Mouse (Mus musculus): Measurements from ENCODE around the gene Ccdc120.
"Not testable (repeated sequence)": the region's sequence is repeated elsewhere in the genome, so short reads cannot be mapped to it uniquely, and the experiment has no call there.

Gene Ccdc120

GRCm38 (mm10) chrX:7727176-7727575, 23.5 kb downstream of the Ccdc120 start:
- TF ChIP-seq GATA4 (IDR thresholded peaks at IDR 0.05; ENCODE audit: insufficient replicate concordance, low read length) = no peak

- TF ChIP-seq GATA4 (IDR thresholded peaks at IDR 0.05; ENCODE audit: insufficient replicate concordance, low read length) = no peak
Measured at GRCm38 (mm10) chrX:7725841-7726240, 24.9 kb downstream of the Ccdc120 start.

DNA sequence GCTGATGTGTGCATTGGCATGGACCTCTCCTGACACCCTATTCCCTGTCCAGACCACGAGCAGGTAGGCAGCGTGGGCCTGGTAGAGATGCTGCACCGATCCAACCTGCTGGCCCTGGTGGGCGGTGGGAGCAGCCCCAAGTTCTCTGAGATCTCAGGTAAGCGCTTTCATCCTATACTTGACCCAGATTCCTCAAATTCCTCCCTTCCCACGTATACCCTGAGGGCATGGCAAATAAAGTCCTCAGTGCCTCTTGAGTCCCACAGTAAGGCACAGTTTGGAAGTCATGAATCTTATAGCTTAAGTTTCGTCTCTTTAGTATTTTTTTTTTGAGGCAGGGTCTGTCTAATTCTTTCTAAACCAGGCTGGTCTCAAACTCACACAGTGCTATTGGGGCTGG, 26.6 kb downstream of the Ccdc120 start:
- TF ChIP-seq GATA4 (IDR thresholded peaks at IDR 0.05; ENCODE audit: insufficient replicate concordance, low read length) = no peak

DNA sequence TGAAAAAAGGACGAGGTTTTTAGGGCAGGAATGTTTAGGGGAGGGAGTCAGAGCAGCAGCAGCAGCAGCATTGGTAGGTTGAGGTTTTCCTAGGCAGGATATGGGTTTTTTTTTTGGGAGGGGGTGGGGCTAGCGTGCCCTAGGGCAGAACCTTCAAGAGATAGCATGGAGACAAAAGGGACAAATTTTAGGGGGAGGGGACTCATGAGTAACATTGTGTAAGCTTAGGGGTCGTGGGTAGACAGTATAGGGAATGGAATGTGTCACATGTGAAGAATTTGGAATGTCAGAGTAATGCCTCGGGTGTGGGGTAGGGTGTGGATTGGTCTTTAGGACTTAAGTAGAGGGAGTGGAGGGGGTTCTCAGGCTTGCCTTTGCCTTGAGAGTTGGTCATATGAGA, 28.0 kb downstream of the Ccdc120 start:
- no peak for TF ChIP-seq GATA4 (IDR thresholded peaks at IDR 0.05; ENCODE audit: insufficient replicate concordance, low read length)

- TF ChIP-seq GATA4 (IDR thresholded peaks at IDR 0.05; ENCODE audit: insufficient replicate concordance, low read length) = no peak
Measured at GRCm38 (mm10) chrX:7722282-7722611, 28.5 kb downstream of the Ccdc120 start.

- no peak for TF ChIP-seq GATA4 (IDR thresholded peaks at IDR 0.05; ENCODE audit: insufficient replicate concordance, low read length)
Measured at GRCm38 (mm10) chrX:7721514-7722281, 29.0 kb downstream of the Ccdc120 start, which contains the start of gene Gm45208. Gene Gm45208 (plus strand): TSS chrX:7722245.

DNA sequence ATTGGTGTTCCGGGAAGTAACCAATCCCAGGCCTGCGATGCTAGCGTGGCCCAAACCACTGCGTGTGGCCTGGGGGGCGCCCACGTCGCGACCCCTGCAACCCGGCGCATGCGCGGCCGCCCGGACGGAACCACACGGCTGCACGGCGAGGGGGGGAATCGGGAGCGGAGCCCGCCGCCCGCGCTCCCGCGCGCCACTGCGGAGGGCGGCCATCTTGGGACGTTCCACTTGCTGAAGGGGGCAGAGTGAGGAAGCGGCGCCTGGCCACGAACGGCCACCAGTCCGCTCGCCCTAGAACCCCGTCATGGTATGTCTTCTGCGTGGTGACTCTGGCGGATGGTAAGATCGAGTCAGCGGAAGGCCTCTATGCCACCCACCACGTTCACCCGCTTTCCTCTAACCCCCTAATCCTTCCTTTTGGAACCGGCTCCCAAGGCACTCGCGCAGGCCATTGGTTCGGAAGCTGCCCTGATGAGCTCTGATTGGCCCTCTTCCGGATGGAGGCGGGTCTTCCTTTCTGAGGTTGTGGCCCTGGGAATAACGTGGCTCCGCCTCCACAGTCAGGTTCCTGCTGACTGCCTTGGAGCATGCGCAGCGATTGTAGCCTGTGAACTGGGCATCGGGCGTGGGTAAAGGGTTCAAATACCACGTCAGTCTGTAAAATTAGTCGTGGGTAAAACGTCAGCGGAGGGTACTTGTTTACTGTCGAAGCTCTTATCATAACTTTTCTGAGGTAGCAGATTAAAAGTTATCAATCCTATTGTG, 36.4 kb downstream of the Ccdc120 start, which contains the start of gene Wdr45:
Wdr45 (plus strand) TSS at position 199 of the 765 bp plus-strand sequence.
- TF ChIP-seq GATA4 (IDR thresholded peaks at IDR 0.05; ENCODE audit: insufficient replicate concordance, low read length) = not testable (repeated sequence)

- no peak for TF ChIP-seq GATA4 (IDR thresholded peaks at IDR 0.05; ENCODE audit: insufficient replicate concordance, low read length)
Measured at GRCm38 (mm10) chrX:7696954-7697381, 53.7 kb downstream of the Ccdc120 start, which contains the start of gene Gpkow. Gene Gpkow (plus strand): TSS chrX:7697131.

DNA sequence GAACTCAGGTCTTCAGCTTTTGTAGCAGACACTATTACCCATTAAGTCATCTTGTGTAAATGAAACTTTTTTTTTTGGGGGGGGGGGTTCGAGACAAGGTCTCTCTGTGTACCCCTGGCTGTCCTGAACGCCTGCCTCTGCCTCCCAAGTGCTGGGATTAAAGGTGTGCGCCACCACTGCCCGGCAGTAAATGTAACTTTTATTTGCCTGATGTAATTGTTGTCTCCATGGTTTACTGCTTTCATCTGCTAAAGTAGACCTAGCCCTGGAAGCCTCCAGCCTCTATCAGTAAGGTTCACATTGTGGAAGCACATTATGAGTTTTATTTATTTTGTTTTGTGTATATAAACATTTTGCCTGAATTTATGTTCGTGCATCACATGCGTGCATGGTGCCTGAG, 54.2 kb downstream of the Ccdc120 start:
- no peak for TF ChIP-seq GATA4 (IDR thresholded peaks at IDR 0.05; ENCODE audit: insufficient replicate concordance, low read length)

- no peak for TF ChIP-seq GATA4 (IDR thresholded peaks at IDR 0.05; ENCODE audit: insufficient replicate concordance, low read length)
Measured at GRCm38 (mm10) chrX:7692862-7693261, 57.8 kb downstream of the Ccdc120 start.

- TF ChIP-seq GATA4 (IDR thresholded peaks at IDR 0.05; ENCODE audit: insufficient replicate concordance, low read length) = no peak
Measured at GRCm38 (mm10) chrX:7690486-7690885, 60.2 kb downstream of the Ccdc120 start.

GRCm38 (mm10) chrX:7688321-7688720, 62.4 kb downstream of the Ccdc120 start:
- TF ChIP-seq GATA4 (IDR thresholded peaks at IDR 0.05; ENCODE audit: insufficient replicate concordance, low read length) = no peak

All from liver, adult (tissue).